Mouse (Mus musculus): ENCODE measurements at regions not wholly inside any gene's neighbourhood (a gene's known extent, or its start where the extent isn't known, plus 50 kb on each side); places are given as distances from the start of the nearest gene placed in this dataset.

- DNase-seq (ENCODE audit: low spot score) = no peak
Measured at GRCm38 (mm10) chr2:12697209-12697608, 226.6 kb upstream of the Pter start.

GRCm38 (mm10) chr2:12699331-12699730, 224.5 kb upstream of the Pter start:
- no peak for DNase-seq (ENCODE audit: low spot score)

GRCm38 (mm10) chr2:12707514-12707913, 216.3 kb upstream of the Pter start:
- DNase-seq (ENCODE audit: low spot score) = no peak

GRCm38 (mm10) chr2:12709156-12709923, 214.5 kb upstream of the Pter start:
- peak; percentile 3 for DNase-seq (ENCODE audit: low spot score)

- no peak for DNase-seq (ENCODE audit: low spot score)
Measured at GRCm38 (mm10) chr2:12709924-12710240, 214.0 kb upstream of the Pter start.

- no peak for DNase-seq (ENCODE audit: low spot score)
Measured at GRCm38 (mm10) chr2:12716124-12717012, 207.5 kb upstream of the Pter start.

GRCm38 (mm10) chr2:12729251-12729650, 194.6 kb upstream of the Pter start:
- no peak for DNase-seq (ENCODE audit: low spot score)

- DNase-seq (ENCODE audit: low spot score) = no peak
Measured at GRCm38 (mm10) chr2:12737140-12737539, 186.7 kb upstream of the Pter start.

- no peak for DNase-seq (ENCODE audit: low spot score)
Measured at GRCm38 (mm10) chr2:12746856-12747255, 177.0 kb upstream of the Pter start.

- DNase-seq (ENCODE audit: low spot score) = no peak
Measured at GRCm38 (mm10) chr2:12758816-12759215, 165.0 kb upstream of the Pter start.

- no peak for DNase-seq (ENCODE audit: low spot score)
Measured at GRCm38 (mm10) chr2:12759931-12760330, 163.9 kb upstream of the Pter start.

- no peak for DNase-seq (ENCODE audit: low spot score)
Measured at GRCm38 (mm10) chr2:12761461-12761860, 162.4 kb upstream of the Pter start.

GRCm38 (mm10) chr2:12764510-12764909, 159.3 kb upstream of the Pter start:
- DNase-seq (ENCODE audit: low spot score) = no peak

GRCm38 (mm10) chr2:12765336-12765735, 158.5 kb upstream of the Pter start:
- DNase-seq (ENCODE audit: low spot score) = no peak

GRCm38 (mm10) chr2:12776866-12777265, 147.0 kb upstream of the Pter start:
- no peak for DNase-seq (ENCODE audit: low spot score)

- no peak for DNase-seq (ENCODE audit: low spot score)
Measured at GRCm38 (mm10) chr2:12777696-12778095, 146.1 kb upstream of the Pter start.

- DNase-seq (ENCODE audit: low spot score) = no peak
Measured at GRCm38 (mm10) chr2:12792596-12792995, 131.2 kb upstream of the Pter start.

GRCm38 (mm10) chr2:12797615-12798169, 126.1 kb upstream of the Pter start:
- DNase-seq (ENCODE audit: low spot score) = no peak

GRCm38 (mm10) chr2:12799153-12799925, 124.5 kb upstream of the Pter start:
- no peak for DNase-seq (ENCODE audit: low spot score)

- no peak for DNase-seq (ENCODE audit: low spot score)
Measured at GRCm38 (mm10) chr2:12802667-12803066, 121.2 kb upstream of the Pter start.

GRCm38 (mm10) chr2:12805096-12805495, 118.7 kb upstream of the Pter start:
- DNase-seq (ENCODE audit: low spot score) = no peak

GRCm38 (mm10) chr2:12808466-12808865, 115.4 kb upstream of the Pter start:
- no peak for DNase-seq (ENCODE audit: low spot score)
